ENCODE assay signal across 8 mouse cellular contexts in the genomic region with DNA sequence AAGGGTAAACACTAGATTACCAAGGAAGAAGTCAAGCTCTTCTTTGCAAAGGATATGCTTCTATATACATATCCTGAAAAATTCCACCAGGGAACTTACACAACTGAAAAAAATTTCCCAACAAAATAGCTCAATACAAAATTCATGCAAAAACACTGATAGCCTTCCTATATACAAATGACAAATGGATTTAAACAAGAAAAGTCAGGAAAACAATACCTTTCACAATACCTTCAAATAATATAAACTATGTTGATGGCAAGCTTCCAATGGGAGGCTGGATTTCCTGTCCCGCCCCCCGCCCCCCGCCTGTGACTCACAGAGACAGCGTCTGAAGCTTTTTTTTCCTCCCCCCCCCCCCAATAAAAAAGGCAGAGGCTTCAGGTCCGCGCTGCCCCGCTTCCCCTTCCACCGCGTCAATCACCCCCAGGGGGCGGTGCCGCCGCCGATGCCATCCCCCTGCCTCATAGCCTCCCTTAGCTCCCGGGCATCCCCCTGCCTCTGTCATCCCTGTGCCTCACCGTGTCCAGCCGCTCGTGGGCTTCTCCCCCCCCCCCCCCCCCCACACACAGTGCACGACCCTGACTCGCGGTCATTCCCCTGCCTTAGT. TPM values are rescaled to one million over a fixed set of nuclear protein-coding genes. Genes with fewer than 3 reads are reported as not detected.
A peak's percentile ranks its signal among the peaks of the same experiment; 100 is the strongest.
DNase-seq lines count a peak whose midpoint lies in the region; ATAC-seq lines count a peak whose summit lies in the region.

No protein-coding gene starts in this region.

- peak overlapping the region; percentile 62 for H3K4me2 ChIP-seq in lung, embryonic 15.5 days
- peak overlapping the region; percentile 66 for H3K4me2 ChIP-seq in intestine, embryonic 16.5 days (ENCODE audit: low read depth, low read length)
- H3K4me2 ChIP-seq in neural tube, embryonic 11.5 days (ENCODE audit: low read depth): peak overlapping the region; percentile 38

- H3K9me3 ChIP-seq in lung, embryonic 15.5 days: no peaks in the 10 kb centered on the region
- H3K9me3 ChIP-seq in intestine, embryonic 16.5 days (ENCODE audit: control insufficient read depth, low read length): no peaks in the 10 kb centered on the region
- no peaks in the 10 kb centered on the region for H3K9me3 ChIP-seq in neural tube, embryonic 11.5 days (ENCODE audit: control insufficient read depth, low read length)

- H3K4me1 ChIP-seq in lung, embryonic 15.5 days: peaks cover 6% of the 10 kb centered on the region
- H3K4me1 ChIP-seq in intestine, embryonic 16.5 days (ENCODE audit: control insufficient read depth, insufficient read depth, low read length): no peaks in the 10 kb centered on the region; the same call in 1 of the 2 replicates
- H3K4me1 ChIP-seq in neural tube, embryonic 11.5 days (ENCODE audit: control insufficient read depth, insufficient read depth, low read length): no peaks in the 10 kb centered on the region

- no peak overlapping the region for H3K27ac ChIP-seq in lung, embryonic 15.5 days
- H3K27ac ChIP-seq in intestine, embryonic 16.5 days (ENCODE audit: low read length): no peak overlapping the region
- no peak overlapping the region for H3K27ac ChIP-seq in neural tube, embryonic 11.5 days (ENCODE audit: low read depth, low read length)

- ATAC-seq in lung, embryonic 15.5 days (ENCODE audit: borderline replicate concordance, extremely low read depth, low FRiP score, low TSS enrichment): 0 out of 2 replicates have a peak, but pooled peaks have one; percentile 46
- ATAC-seq in intestine, embryonic 16.5 days: 0 out of 2 replicates have a peak, but pooled peaks have one; percentile 33
- ATAC-seq in neural tube, embryonic 11.5 days (ENCODE audit: insufficient read depth, low FRiP score, low TSS enrichment): no peak

- no peaks in the 10 kb centered on the region for H3K27me3 ChIP-seq in lung, embryonic 15.5 days
- no peaks in the 10 kb centered on the region for H3K27me3 ChIP-seq in intestine, embryonic 16.5 days (replicated peaks; ENCODE audit: control insufficient read depth, insufficient read depth, low read length)
- no peaks in the 10 kb centered on the region for H3K27me3 ChIP-seq in neural tube, embryonic 11.5 days (ENCODE audit: control insufficient read depth, insufficient read depth, low read length)

- no peaks in the 10 kb centered on the region for H3K36me3 ChIP-seq in lung, embryonic 15.5 days
- H3K36me3 ChIP-seq in intestine, embryonic 16.5 days (ENCODE audit: control insufficient read depth, insufficient read depth, low read length): no peaks in the 10 kb centered on the region
- H3K36me3 ChIP-seq in neural tube, embryonic 11.5 days (ENCODE audit: control insufficient read depth, insufficient read depth, low read length): no peaks in the 10 kb centered on the region

- WGBS in lung, embryonic 15.5 days: 0% methylated on average over 10 of the region's 20 CpGs
- 3% methylated on average over 17 of the region's 20 CpGs for WGBS in intestine, embryonic 16.5 days
- 2% methylated on average over 15 of the region's 20 CpGs for WGBS in neural tube, embryonic 11.5 days

- peak overlapping the region; percentile 10; the same call in 1 of the 2 replicates for H3K9ac ChIP-seq in lung, embryonic 15.5 days
- no peak overlapping the region for H3K9ac ChIP-seq in intestine, embryonic 16.5 days (ENCODE audit: low read depth, low read length)
- no peak overlapping the region for H3K9ac ChIP-seq in neural tube, embryonic 11.5 days (ENCODE audit: low read length)

- no peak for DNase-seq in lung, adult 18-20 months
- peak; percentile 56 for DNase-seq in embryo, embryonic 11 days
- DNase-seq in neural tube, embryonic 11.5 days (ENCODE audit: low spot score): peak; percentile 41
- no peak for DNase-seq in gastrocnemius, postnatal 10 days
- no peak for DNase-seq in layer of hippocampus, postnatal 25 days (ENCODE audit: extremely low spot score in 1 of 2, low spot score in 1 of 2)
- no peak for DNase-seq in urinary bladder, postnatal 36 days (ENCODE audit: low spot score in 2 of 2)

- peak overlapping the region; percentile 31 for H3K4me3 ChIP-seq in lung, embryonic 15.5 days
- peak overlapping the region; percentile 33 for H3K4me3 ChIP-seq in intestine, embryonic 16.5 days (ENCODE audit: low read length)
- 0 out of 2 replicates have a peak overlapping the region, but pooled peaks have one; percentile 14 for H3K4me3 ChIP-seq in neural tube, embryonic 11.5 days (ENCODE audit: low read depth, low read length)

RNA-seq across cellular contexts. Expression of gene Lcn4, which starts 9.8 kb away (rescaled TPM):
- polyA plus RNA-seq in lung, embryonic 15.5 days (2015; fragmentation: Nextera tagmentation; extraction: Ambion mirVana): not detected in 2 replicates
- polyA plus RNA-seq in intestine, embryonic 16.5 days (2015; fragmentation: Nextera tagmentation; extraction: Ambion mirVana): not detected in 2 replicates
- polyA plus RNA-seq in neural tube, embryonic 11.5 days (2014; fragmentation: Nextera tagmentation; extraction: Ambion mirVana): not detected in 2 replicates
- not detected for total RNA-seq in gastrocnemius, postnatal 10 days (2021)
- total RNA-seq in layer of hippocampus, postnatal 25 days (2021): not detected

RNA-seq across cellular contexts. Expression of gene Fam69b, which starts 33.0 kb away (rescaled TPM):
- polyA plus RNA-seq in lung, embryonic 15.5 days (2015; fragmentation: Nextera tagmentation; extraction: Ambion mirVana): 21.8 and 23.5 TPM in 2 replicates
- polyA plus RNA-seq in intestine, embryonic 16.5 days (2015; fragmentation: Nextera tagmentation; extraction: Ambion mirVana): 24.8 and 27.0 TPM in 2 replicates
- 43.7 and 50.3 TPM in 2 replicates for polyA plus RNA-seq in neural tube, embryonic 11.5 days (2014; fragmentation: Nextera tagmentation; extraction: Ambion mirVana)
- 1 to 10 TPM; 2.9 to 3.4 TPM for total RNA-seq in gastrocnemius, postnatal 10 days (2021)
- 10 to 100 TPM; 71.3 to 78.8 TPM for total RNA-seq in layer of hippocampus, postnatal 25 days (2021)

RNA-seq across cellular contexts. Expression of gene Agpat2, which starts 57.0 kb away (rescaled TPM):
- polyA plus RNA-seq in lung, embryonic 15.5 days (2015; fragmentation: Nextera tagmentation; extraction: Ambion mirVana): 39.1 and 41.1 TPM in 2 replicates
- 113 and 116 TPM in 2 replicates for polyA plus RNA-seq in intestine, embryonic 16.5 days (2015; fragmentation: Nextera tagmentation; extraction: Ambion mirVana)
- 6.8 and 7.5 TPM in 2 replicates for polyA plus RNA-seq in neural tube, embryonic 11.5 days (2014; fragmentation: Nextera tagmentation; extraction: Ambion mirVana)
- 1 to 10 TPM; 9.3 to 9.4 TPM for total RNA-seq in gastrocnemius, postnatal 10 days (2021)
- 1 to 10 TPM; 1.2 to 1.9 TPM for total RNA-seq in layer of hippocampus, postnatal 25 days (2021)

Comparison
In these comparisons a context has a peak if more than half of its experiments do, and no peak if none do; other contexts are left out.
1. DNase-seq: peak in embryo, embryonic 11 days (single experiment) and neural tube, embryonic 11.5 days (single experiment); none in lung, adult 18-20 months (0 of 2), gastrocnemius, postnatal 10 days (single experiment), layer of hippocampus, postnatal 25 days (0 of 2) and urinary bladder, postnatal 36 days (0 of 2).
2. Peak in every context shown above with its lines, with median percentiles within 50 percentile points of each other: H3K4me2 ChIP-seq and H3K4me3 ChIP-seq.